Comparison of ENCODE assay signal across 29 mouse cellular contexts in the genomic region with DNA sequence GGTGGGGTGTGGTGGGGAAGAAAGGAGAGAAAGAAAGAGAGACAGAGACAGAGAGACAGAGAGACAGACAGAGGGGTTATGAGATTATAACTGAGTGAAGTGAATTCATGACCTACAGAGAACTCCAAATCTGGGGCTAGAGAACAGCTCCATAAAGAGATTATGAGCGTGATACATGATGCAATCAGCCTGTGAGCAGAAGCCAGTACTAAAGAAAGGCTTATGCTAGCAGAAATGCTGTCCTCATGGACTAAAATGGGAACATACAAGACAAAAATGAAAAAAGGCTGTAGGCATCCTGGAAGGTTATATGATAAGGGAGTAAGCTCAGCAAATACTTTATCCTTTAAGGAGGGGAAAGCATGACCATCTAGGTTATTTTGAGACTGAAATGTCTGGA.
"Had no signal": no experiment of that assay in that cellular context is flagged by ENCODE, and none has a peak within 500 bp of the region (broad histone marks: within the 10 kb centered on the region; RNA-seq: fewer than 3 reads in every experiment).

No protein-coding gene starts in this region.

- H3K27ac ChIP-seq: limb, embryonic 10.5 days; limb, embryonic 12.5 days; limb, embryonic 13.5 days; limb, embryonic 15.5 days; liver, embryonic 12.5 days; liver, embryonic 13.5 days; liver, embryonic 14.5 days; liver, embryonic 15.5 days; lung, embryonic 15.5 days; macrophage; midbrain, embryonic 10.5 days; midbrain, embryonic 12.5 days; midbrain, embryonic 13.5 days; midbrain, embryonic 15.5 days had no signal

- H3K4me3 ChIP-seq: limb, embryonic 10.5 days; limb, embryonic 12.5 days; limb, embryonic 13.5 days; limb, embryonic 15.5 days; liver, embryonic 12.5 days; liver, embryonic 13.5 days; liver, embryonic 15.5 days; lung, embryonic 15.5 days; megakaryocyte, embryonic 14.5 days; midbrain, embryonic 10.5 days; midbrain, embryonic 12.5 days; midbrain, embryonic 13.5 days; midbrain, embryonic 15.5 days; myocyte had no signal

- ATAC-seq: liver, embryonic 12.5 days; liver, postnatal 0 days; lung, postnatal 0 days; midbrain, embryonic 13.5 days; midbrain, embryonic 15.5 days; midbrain, embryonic 16.5 days had no signal

- DNase-seq: left cerebral cortex, postnatal 4 days; liver; liver, embryonic 13.5 days; liver, postnatal 0 days; lung, adult 18-20 months; lung, adult 2 months; lung, embryonic 14.5 days; lung, postnatal 10 days; lung, postnatal 14 days; lung, postnatal 36 days; lung, postnatal 4 days; midbrain, embryonic 14.5 days had no signal

- H3K4me1 ChIP-seq: limb, embryonic 10.5 days; limb, embryonic 12.5 days; limb, embryonic 13.5 days; limb, embryonic 15.5 days; liver, embryonic 12.5 days; liver, embryonic 13.5 days; liver, embryonic 15.5 days; lung, embryonic 15.5 days; megakaryocyte, embryonic 14.5 days; midbrain, embryonic 10.5 days; midbrain, embryonic 12.5 days; midbrain, embryonic 13.5 days; midbrain, embryonic 15.5 days had no signal
